Mouse (Mus musculus): ENCODE results near the gene Vamp5. TPM values are rescaled to one million over a fixed set of nuclear protein-coding genes. Genes with fewer than 3 reads are reported as not detected.

Vamp5 gene
- total and polyA plus RNA-seq, 3 experiments = 163 to 187 (median 183) TPM

DNA sequence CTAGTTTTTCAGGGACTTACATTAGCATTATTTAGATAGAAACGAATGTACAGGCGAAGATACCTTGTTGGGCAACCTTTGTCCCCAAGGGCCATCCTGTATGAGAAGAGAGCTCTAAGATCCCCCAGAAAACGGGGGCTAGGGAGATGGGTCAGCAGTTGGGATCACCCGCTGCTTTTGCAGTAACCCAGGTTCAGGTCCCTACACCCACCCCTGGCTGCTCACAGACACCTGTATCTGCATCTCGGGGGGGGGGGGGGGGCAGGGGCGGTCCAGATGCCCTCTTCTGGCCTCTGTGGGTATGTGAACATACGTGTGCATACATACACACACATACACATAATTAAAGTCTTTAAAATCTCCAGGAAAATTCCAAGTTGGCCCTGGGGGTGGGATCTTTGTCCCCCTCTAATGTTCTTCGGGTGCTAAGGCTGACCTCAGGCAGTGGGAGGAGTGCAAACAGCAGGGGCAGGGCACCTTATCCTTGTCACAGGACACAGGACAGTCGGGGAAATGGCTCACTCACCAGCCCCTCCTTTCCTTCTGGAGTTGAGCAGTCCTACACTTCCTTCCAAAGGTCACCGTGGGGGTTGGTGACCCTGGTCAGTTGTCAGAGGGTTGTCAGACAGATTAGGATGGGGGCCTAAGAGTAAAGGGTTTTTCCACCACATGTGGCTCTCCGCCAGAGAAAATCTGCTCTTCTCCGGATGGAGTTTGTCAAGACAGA, 10.7 kb upstream of the Vamp5 start:
- Histone ChIP-seq H3K27me3 (ENCODE audit: insufficient read depth, low read length) (no peaks in the 10 kb centered on the region), H3K4me1 (ENCODE audit: insufficient read depth, low read depth, low read length) (peaks cover 74% of the 10 kb centered on the region), H3K4me3 (ENCODE audit: low read depth, low read length) (peak overlapping the region; percentile 87), H3K36me3 (replicated peaks) (peaks cover 77% of the 10 kb centered on the region), H3K9me3 (replicated peaks) (no peaks in the 10 kb centered on the region)
- ATAC-seq (ENCODE audit: extremely low read depth, insufficient number of reproducible peaks, low FRiP score, poor library complexity, severe bottlenecking) = peak; percentile 23; the same call in 1 of the 2 replicates
- DNase-seq (ENCODE audit: low spot score) = peak; percentile 64
- TF ChIP-seq GATA1 (IDR thresholded peaks at IDR 0.05; ENCODE audit: borderline replicate concordance, low read length) = no peak
- 0 out of 2 replicates have a peak, but pooled peaks have one; percentile 47 for TF ChIP-seq POLR2AphosphoS5 (IDR thresholded peaks at IDR 0.05; ENCODE audit: insufficient replicate concordance, low read depth, low read length)

- peak; percentile 29 for ATAC-seq (ENCODE audit: extremely low read depth, insufficient number of reproducible peaks, low FRiP score, poor library complexity, severe bottlenecking)
- Histone ChIP-seq H3K36me3 (replicated peaks) (peaks cover 77% of the 10 kb centered on the region), H3K4me1 (ENCODE audit: insufficient read depth, low read depth, low read length) (peaks cover 74% of the 10 kb centered on the region), H3K9me3 (replicated peaks) (no peaks in the 10 kb centered on the region), H3K27me3 (ENCODE audit: insufficient read depth, low read length) (no peaks in the 10 kb centered on the region), H3K4me3 (ENCODE audit: low read depth, low read length) (peak within 1 kb of the TSS; percentile 87)
- 0 out of 2 replicates have a peak, but pooled peaks have one; percentile 53 for TF ChIP-seq POLR2AphosphoS5 (IDR thresholded peaks at IDR 0.05; ENCODE audit: insufficient replicate concordance, low read depth, low read length)
- no peak for TF ChIP-seq TAL1 (conservative IDR thresholded peaks at IDR 0.05; ENCODE audit: low read depth, low read length)
- peak; percentile 38 for DNase-seq (ENCODE audit: low spot score)
Measured at GRCm38 (mm10) chr6:72389941-72390771, 9.9 kb upstream of the Vamp5 start, which contains the start of gene Vamp8. Vamp8 (minus strand) TSS chr6:72390703.

GRCm38 (mm10) chr6:72389471-72389940, 9.2 kb upstream of the Vamp5 start:
- DNase-seq (ENCODE audit: low spot score) (peak; percentile 96), ATAC-seq (ENCODE audit: extremely low read depth, insufficient number of reproducible peaks, low FRiP score, poor library complexity, severe bottlenecking) (peak; percentile 84)
- Histone ChIP-seq H3K4me3 (ENCODE audit: low read depth, low read length) (peak overlapping the region; percentile 87), H3K9me3 (replicated peaks) (no peaks in the 10 kb centered on the region), H3K4me1 (ENCODE audit: insufficient read depth, low read depth, low read length) (peaks cover 75% of the 10 kb centered on the region), H3K36me3 (replicated peaks) (peaks cover 77% of the 10 kb centered on the region), H3K27me3 (ENCODE audit: insufficient read depth, low read length) (no peaks in the 10 kb centered on the region)
- no peak for TF ChIP-seq CTCF (IDR thresholded peaks at IDR 0.05; ENCODE audit: low read depth, low read length)
- no peak for TF ChIP-seq POLR2AphosphoS5 (IDR thresholded peaks at IDR 0.05; ENCODE audit: insufficient replicate concordance, low read depth, low read length)
- TF ChIP-seq GATA2 (IDR thresholded peaks at IDR 0.05; ENCODE audit: borderline replicate concordance, low read depth, low read length) = no peak
- peak; percentile 97 for TF ChIP-seq TAL1 (conservative IDR thresholded peaks at IDR 0.05; ENCODE audit: low read depth, low read length)
- TF ChIP-seq GATA1 (IDR thresholded peaks at IDR 0.05; ENCODE audit: borderline replicate concordance, low read length) = no peak

DNA sequence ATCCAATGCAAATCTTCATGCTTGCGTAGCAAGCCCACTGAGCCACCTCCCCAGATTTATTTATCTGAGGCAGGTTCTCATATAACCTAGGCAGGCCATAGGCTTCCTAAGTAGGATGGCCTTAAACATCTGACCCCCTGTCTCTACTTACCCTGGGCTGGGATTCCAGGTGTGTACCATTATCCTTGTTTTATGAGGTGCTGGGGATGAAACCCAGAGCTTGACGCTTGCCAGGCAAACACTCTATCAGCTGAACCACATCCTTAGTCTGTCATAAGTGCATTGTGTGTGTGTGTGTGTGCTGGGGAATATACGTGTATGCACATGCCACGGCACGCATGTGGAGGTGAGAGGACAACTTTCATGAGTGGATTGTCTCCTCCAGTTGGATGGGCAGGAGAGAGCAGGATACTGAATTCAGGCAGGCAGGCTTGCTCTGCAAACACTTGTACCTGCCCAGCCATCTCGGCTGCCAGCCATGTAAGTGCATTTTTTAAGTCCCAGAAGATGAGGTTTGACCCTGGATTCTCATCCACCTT, 8.6 kb upstream of the Vamp5 start:
- H3K4me3 ChIP-seq (ENCODE audit: low read depth, low read length) = peak overlapping the region; percentile 87
- DNase-seq (ENCODE audit: low spot score) (no peak), ATAC-seq (ENCODE audit: extremely low read depth, insufficient number of reproducible peaks, low FRiP score, poor library complexity, severe bottlenecking) (no peak)
- TF ChIP-seq TAL1 (conservative IDR thresholded peaks at IDR 0.05; ENCODE audit: low read depth, low read length) = no peak
- TF ChIP-seq GATA2 (IDR thresholded peaks at IDR 0.05; ENCODE audit: borderline replicate concordance, low read depth, low read length) = no peak
- no peak for TF ChIP-seq GATA1 (IDR thresholded peaks at IDR 0.05; ENCODE audit: borderline replicate concordance, low read length)
- TF ChIP-seq CTCF (IDR thresholded peaks at IDR 0.05; ENCODE audit: low read depth, low read length) = no peak
- TF ChIP-seq POLR2AphosphoS5 (IDR thresholded peaks at IDR 0.05; ENCODE audit: insufficient replicate concordance, low read depth, low read length) = no peak
- peaks cover 75% of the 10 kb centered on the region for H3K4me1 ChIP-seq (ENCODE audit: insufficient read depth, low read depth, low read length)
- H3K36me3 ChIP-seq (replicated peaks) = peaks cover 73% of the 10 kb centered on the region
- H3K9me3 ChIP-seq (replicated peaks) = no peaks in the 10 kb centered on the region
- no peaks in the 10 kb centered on the region for H3K27me3 ChIP-seq (ENCODE audit: insufficient read depth, low read length)

GRCm38 (mm10) chr6:72388266-72388665, 8.0 kb upstream of the Vamp5 start:
- no peak for ATAC-seq (ENCODE audit: extremely low read depth, insufficient number of reproducible peaks, low FRiP score, poor library complexity, severe bottlenecking)
- no peak for TF ChIP-seq GATA2 (IDR thresholded peaks at IDR 0.05; ENCODE audit: borderline replicate concordance, low read depth, low read length)
- no peak for TF ChIP-seq GATA1 (IDR thresholded peaks at IDR 0.05; ENCODE audit: borderline replicate concordance, low read length)
- TF ChIP-seq TAL1 (conservative IDR thresholded peaks at IDR 0.05; ENCODE audit: low read depth, low read length) = no peak
- TF ChIP-seq CTCF (IDR thresholded peaks at IDR 0.05; ENCODE audit: low read depth, low read length) = no peak
- no peak for TF ChIP-seq POLR2AphosphoS5 (IDR thresholded peaks at IDR 0.05; ENCODE audit: insufficient replicate concordance, low read depth, low read length)
- peak overlapping the region; percentile 87 for H3K4me3 ChIP-seq (ENCODE audit: low read depth, low read length)
- peaks cover 68% of the 10 kb centered on the region for H3K36me3 ChIP-seq (replicated peaks)
- no peak for DNase-seq (ENCODE audit: low spot score)
- no peaks in the 10 kb centered on the region for H3K9me3 ChIP-seq (replicated peaks)
- no peaks in the 10 kb centered on the region for H3K27me3 ChIP-seq (ENCODE audit: insufficient read depth, low read length)
- H3K4me1 ChIP-seq (ENCODE audit: insufficient read depth, low read depth, low read length) = peaks cover 75% of the 10 kb centered on the region

DNA sequence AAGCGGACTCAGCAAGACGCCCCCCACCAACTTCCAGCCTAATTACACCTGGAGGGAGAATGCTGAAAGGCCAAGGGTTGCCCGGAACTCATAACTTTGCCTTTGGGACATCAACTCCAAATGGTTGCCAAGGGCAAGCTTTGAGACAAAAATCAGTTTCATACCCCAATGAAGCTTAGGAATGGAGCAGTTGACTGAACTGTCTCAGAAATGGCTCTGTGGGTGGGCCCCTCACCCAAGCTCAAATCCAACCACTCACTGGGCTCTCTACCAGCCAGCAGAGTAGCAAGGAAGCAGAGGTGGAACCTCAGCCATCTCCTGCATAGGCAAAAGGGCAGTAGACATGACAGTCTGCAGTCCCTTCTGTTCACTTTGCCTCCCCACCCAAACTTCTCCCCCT, 7.5 kb upstream of the Vamp5 start:
- no peaks in the 10 kb centered on the region for H3K9me3 ChIP-seq (replicated peaks)
- TF ChIP-seq TAL1 (conservative IDR thresholded peaks at IDR 0.05; ENCODE audit: low read depth, low read length) (no peak), GATA2 (IDR thresholded peaks at IDR 0.05; ENCODE audit: borderline replicate concordance, low read depth, low read length) (no peak), CTCF (IDR thresholded peaks at IDR 0.05; ENCODE audit: low read depth, low read length) (no peak), POLR2AphosphoS5 (IDR thresholded peaks at IDR 0.05; ENCODE audit: insufficient replicate concordance, low read depth, low read length) (no peak), GATA1 (IDR thresholded peaks at IDR 0.05; ENCODE audit: borderline replicate concordance, low read length) (no peak)
- H3K36me3 ChIP-seq (replicated peaks) = peaks cover 68% of the 10 kb centered on the region
- peak overlapping the region; percentile 87 for H3K4me3 ChIP-seq (ENCODE audit: low read depth, low read length)
- no peaks in the 10 kb centered on the region for H3K27me3 ChIP-seq (ENCODE audit: insufficient read depth, low read length)
- ATAC-seq (ENCODE audit: extremely low read depth, insufficient number of reproducible peaks, low FRiP score, poor library complexity, severe bottlenecking) = no peak
- H3K4me1 ChIP-seq (ENCODE audit: insufficient read depth, low read depth, low read length) = peaks cover 75% of the 10 kb centered on the region
- no peak for DNase-seq (ENCODE audit: low spot score)

Data from G1E (cell line).